Mouse (Mus musculus) heart, postnatal 14 days (tissue): ENCODE measurements around the gene Plcl1. TPM values are rescaled to one million over a fixed set of nuclear protein-coding genes. Genes with fewer than 3 reads are reported as not detected.
A peak's percentile ranks its signal among the peaks of the same experiment; 100 is the strongest.

ENCODE experiments used
- DNase-seq, 2 experiments: peaks; one replicate each; pipeline ENCODE4 v3.0.0; 2021 to 2022
- intact Hi-C: fragments of 180-260 bp; cut with DNase I; formaldehyde crosslinking; loops from one replicate; pipeline ENCODE4 v1.15.1; 2025
- total RNA-seq, 2 experiments: library from RNA; stranded (reverse); gene quantifications; 2 replicates each; pipeline ENCODE4 v1.2.3; 2021

Gene Plcl1
- total RNA-seq, 2 experiments from 2014 or later, result 4.8 to 4.9 TPM

DNA sequence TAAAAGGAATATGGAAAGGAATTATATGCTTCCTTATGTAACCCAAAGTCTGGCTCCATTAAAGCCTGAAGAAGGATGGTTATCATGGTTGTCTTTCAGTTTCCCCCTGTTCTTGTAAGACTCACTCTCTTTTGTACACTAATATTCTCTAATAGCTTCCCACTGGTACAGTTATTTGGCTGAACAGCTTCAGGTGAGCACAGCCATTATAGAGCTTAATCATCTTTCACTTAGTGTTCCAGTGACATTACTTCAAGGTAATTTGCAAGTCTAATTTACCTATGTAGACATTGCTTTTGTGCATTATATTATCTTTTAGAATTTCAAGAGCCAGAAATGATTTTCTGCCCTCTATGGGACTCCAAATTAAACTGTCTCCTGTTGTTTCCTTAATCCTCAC is 184.3 kb downstream of the Plcl1 start:
- intact Hi-C loops, result no loop called here
- no peak for DNase-seq

DNA sequence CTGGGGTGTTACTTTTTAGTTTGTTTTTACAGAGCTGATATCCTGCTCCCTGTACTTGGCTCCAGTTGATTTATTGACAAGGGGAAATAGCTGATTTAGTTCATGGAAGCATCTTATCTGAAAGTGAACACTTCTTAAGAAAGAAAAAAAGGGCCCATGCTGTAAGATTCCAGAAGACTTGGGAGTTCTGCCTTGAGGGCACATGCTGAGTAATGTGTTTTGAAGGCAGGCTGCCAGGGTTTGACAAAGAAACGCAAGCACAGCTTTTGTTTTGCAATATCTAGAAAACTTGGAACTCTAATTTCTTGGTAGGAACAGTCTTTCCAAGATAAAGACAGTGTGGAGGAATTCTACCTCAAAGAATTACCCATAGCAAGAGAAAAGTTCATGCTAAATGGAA is 194.8 kb downstream of the Plcl1 start:
- peak; percentile 24 to 25 for DNase-seq
- intact Hi-C loops, result no loop called here

GRCm38 (mm10) chr1:55604593-55604992 is 198.9 kb downstream of the Plcl1 start:
- no peak for DNase-seq
- intact Hi-C loops, result no loop called here

GRCm38 (mm10) chr1:55605450-55605849 is 199.7 kb downstream of the Plcl1 start:
- intact Hi-C loops, result no loop called here

GRCm38 (mm10) chr1:55605956-55606355 is 200.2 kb downstream of the Plcl1 start:
- intact Hi-C loops, result no loop called here

More at GRCm38 (mm10) chr1:55605450-55605849, 199.7 kb downstream of the Plcl1 start:
- no peak for DNase-seq

GRCm38 (mm10) chr1:55606405-55606804 is 200.7 kb downstream of the Plcl1 start:
- no peak for DNase-seq
- intact Hi-C loops, result no loop called here

More at GRCm38 (mm10) chr1:55605956-55606355, 200.2 kb downstream of the Plcl1 start:
- DNase-seq, result no peak

DNA sequence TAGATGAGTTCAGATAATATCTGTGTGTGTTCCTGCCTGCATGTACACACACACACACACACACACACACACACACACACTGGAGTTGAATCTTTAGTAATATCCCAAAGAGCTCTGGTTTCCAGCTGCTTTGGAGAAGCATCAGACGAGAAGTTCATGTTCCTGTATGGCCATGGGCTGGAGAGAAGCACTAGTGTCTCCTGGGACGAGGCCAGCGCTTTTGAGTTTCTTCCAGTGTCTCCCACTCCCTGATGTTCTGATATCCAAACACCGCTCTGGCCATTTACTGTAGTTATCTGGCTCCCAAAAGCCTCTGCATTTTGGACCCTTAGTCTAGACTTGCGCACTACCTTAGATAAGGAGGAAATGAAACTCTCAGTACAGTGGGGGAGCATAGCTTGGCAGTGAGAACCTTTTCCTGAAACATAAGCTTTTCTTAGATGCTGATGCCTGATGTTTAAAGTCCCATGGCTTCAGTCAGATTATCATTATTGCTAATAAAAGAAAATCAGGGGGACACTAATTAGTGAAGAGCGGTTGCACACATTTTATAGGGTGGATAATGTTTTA is 207.1 kb downstream of the Plcl1 start:
- intact Hi-C loops, result no loop called here
- DNase-seq, result peak; percentile 18

- DNase-seq, result no peak
- intact Hi-C loops, result no loop called here
These were observed 212.1 kb downstream of the Plcl1 start for GRCm38 (mm10) chr1:55617857-55618256.

DNA sequence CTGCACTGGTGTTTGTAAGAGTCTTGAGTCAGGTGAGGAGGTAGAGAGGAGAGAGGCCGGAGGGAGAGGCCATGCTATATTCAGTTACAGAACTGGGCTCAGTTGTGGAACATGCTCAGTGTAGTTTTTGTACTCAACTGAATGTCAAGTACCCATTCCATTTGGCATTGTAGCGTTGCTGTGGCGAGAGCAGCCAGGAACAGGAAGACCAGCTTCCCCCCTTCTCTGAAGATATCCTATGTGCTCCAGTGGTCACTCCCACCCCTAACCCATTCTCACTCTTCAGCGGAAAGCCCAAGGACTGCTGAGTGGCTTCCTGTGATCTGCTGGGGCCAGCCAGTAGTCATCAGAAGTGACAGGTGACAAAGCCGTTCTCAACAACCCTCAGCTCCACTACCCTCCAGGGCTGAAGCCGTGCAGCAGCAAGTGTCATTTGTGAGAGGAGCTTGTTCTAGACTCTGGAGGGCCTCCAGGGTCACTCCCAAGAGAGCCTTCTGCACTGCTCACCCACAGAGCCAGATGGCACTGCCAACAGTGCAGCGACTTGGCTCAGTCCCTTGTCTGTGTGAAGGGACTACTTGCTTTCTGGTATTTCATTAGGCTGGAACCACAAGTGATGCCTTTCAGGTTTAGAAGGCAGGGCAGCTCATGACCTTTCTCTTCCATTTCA is 213.0 kb downstream of the Plcl1 start:
- intact Hi-C loops, result no loop called here
- peak; percentile 36 to 43 for DNase-seq

GRCm38 (mm10) chr1:55631496-55631895 is 225.8 kb downstream of the Plcl1 start:
- DNase-seq, result no peak
- intact Hi-C loops, result no loop called here

DNA sequence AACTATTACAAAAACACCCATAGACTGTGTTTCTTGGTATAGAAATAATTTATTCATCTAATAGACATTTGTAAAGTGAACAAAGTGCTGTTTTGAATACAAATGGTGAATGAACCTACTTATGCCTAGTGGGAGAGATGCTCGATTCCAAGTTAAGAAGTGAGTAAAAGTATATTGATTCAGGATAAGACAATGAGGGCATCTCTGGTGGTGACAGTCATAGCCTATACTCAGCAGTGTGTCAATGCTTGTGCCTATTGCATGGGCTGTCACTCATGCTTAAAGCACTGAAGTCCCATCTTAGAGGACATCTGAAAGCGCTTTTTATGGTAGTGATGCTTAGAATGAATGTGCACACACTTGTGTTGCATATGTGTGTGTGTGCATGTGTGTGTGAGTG is 226.3 kb downstream of the Plcl1 start:
- intact Hi-C loops, result no loop called here
- DNase-seq, result no peak

DNA sequence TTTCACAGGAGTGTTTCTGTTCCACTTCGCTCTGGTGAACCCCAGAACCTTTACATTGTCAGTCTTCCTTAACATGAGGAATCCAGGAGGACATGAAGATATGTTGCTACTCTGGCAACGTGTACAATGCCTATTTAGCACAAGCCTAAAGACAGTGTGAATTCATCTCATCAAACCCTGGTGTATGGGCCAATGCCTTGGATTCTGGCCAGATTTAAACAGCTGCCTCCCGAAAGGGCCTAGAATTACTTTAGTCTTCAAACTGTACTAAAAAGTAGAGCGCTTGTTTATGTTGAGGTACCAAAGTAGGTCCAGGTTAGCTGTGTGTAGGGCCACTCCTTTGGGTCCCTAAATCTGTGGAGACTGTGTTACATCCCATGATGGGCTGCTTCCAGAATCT is 227.6 kb downstream of the Plcl1 start:
- no peak for DNase-seq
- intact Hi-C loops, result no loop called here

- intact Hi-C loops, result no loop called here
- DNase-seq, result no peak
These were observed 253.9 kb downstream of the Plcl1 start for GRCm38 (mm10) chr1:55659518-55660210.

- DNase-seq, result no peak
- intact Hi-C loops, result no loop called here
These were observed 255.7 kb downstream of the Plcl1 start for GRCm38 (mm10) chr1:55661381-55661780.

- intact Hi-C loops, result no loop called here
- peak in 1 of 2 experiments; percentile 5 for DNase-seq
These were observed 259.6 kb downstream of the Plcl1 start for GRCm38 (mm10) chr1:55665137-55665827.

GRCm38 (mm10) chr1:55665828-55666673 is 260.3 kb downstream of the Plcl1 start:
- intact Hi-C loops, result no loop called here
- peak in 1 of 2 experiments; percentile 30 for DNase-seq

DNA sequence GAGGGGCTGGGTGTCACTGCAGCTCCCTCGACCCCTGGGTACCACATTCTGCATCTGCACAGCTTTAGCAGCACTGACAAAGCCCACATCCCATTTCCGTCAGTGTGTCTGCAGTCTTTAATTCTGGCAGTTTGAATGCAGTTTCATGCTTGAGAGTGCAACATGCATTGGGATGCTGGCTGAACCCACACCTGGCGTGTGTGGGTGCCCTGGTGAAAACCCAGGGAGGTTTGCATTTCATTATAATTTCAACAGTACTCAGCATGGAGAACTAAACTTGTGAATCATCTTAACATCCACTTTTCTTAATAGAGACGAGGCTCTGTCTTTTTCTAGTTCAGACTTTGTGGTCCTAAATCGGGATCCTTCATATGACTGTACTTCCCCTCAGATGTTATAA is 261.1 kb downstream of the Plcl1 start:
- intact Hi-C loops, result no loop called here
- DNase-seq, result no peak

GRCm38 (mm10) chr1:55668622-55669237 is 263.0 kb downstream of the Plcl1 start:
- intact Hi-C loops, result no loop called here
- DNase-seq, result no peak

DNA sequence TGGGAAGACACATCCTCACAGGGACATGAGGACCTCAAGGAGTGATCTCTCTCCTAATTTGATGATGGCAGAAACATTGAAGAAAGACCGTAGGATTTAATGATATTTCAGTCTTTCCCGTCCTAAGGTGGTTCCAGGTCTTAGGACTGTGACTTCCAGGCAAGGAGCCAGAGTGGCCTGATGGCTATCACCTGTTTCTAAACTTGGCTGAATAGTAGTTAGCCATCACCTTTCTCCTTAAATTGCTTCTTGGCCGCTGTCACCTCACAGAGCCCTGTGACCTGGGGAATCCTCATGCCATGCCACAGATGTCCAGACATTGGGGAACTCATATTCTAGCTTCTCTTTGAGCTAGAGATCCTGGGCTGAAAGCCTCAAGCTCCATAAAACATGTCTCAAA is 277.0 kb downstream of the Plcl1 start:
- intact Hi-C loops, result no loop called here
- DNase-seq, result no peak

- DNase-seq, result no peak
- intact Hi-C loops, result no loop called here
These were observed 280.5 kb downstream of the Plcl1 start for GRCm38 (mm10) chr1:55686261-55686660.
